Mouse (Mus musculus) macrophage (primary cell): ENCODE measurements around the gene Clcn2. TPM values are rescaled to one million over a fixed set of nuclear protein-coding genes. Genes with fewer than 3 reads are reported as not detected.
"Not testable (repeated sequence)": the region's sequence is repeated elsewhere in the genome, so short reads cannot be mapped to it uniquely, and the experiment has no call there.

Source experiments
- H3K27ac ChIP-seq: fragments of 350-480 bp; formaldehyde crosslinking; 2 replicates; pipeline ENCODE4 v1.9.0; 2021
- H3K36me3 ChIP-seq: fragments of 350-480 bp; formaldehyde crosslinking; 2 replicates; pipeline ENCODE4 v1.9.0; 2021; ENCODE audit errors: inconsistent target
- H3K4me3 ChIP-seq: fragments of 350-480 bp; formaldehyde crosslinking; 2 replicates; pipeline ENCODE4 v1.9.0; 2021; ENCODE audit errors: inconsistent target
- H3K79me2 ChIP-seq: fragments of 350-480 bp; formaldehyde crosslinking; 2 replicates; pipeline ENCODE4 v1.9.0; 2021; ENCODE audit errors: inconsistent target
- WGBS: methylation state at CpG from one replicate; pipeline ENCODE4 v1.1.7; 2026; ENCODE audit warnings: inconsistent platforms; ENCODE audit not compliant: missing documents; 5-methylcytosine and 5-hydroxymethylcytosine counted together
- polyA plus RNA-seq: library from polyadenylated mRNA; stranded (reverse); fragments of 250-400 nt; gene quantifications from 3 replicates; pipeline ENCODE4 v1.2.4, GENCODE M21; 2018; ENCODE audit warnings: inconsistent platforms

The Clcn2 gene
- polyA plus RNA-seq, 1 experiment from 2014 or later: 0.11 TPM

DNA sequence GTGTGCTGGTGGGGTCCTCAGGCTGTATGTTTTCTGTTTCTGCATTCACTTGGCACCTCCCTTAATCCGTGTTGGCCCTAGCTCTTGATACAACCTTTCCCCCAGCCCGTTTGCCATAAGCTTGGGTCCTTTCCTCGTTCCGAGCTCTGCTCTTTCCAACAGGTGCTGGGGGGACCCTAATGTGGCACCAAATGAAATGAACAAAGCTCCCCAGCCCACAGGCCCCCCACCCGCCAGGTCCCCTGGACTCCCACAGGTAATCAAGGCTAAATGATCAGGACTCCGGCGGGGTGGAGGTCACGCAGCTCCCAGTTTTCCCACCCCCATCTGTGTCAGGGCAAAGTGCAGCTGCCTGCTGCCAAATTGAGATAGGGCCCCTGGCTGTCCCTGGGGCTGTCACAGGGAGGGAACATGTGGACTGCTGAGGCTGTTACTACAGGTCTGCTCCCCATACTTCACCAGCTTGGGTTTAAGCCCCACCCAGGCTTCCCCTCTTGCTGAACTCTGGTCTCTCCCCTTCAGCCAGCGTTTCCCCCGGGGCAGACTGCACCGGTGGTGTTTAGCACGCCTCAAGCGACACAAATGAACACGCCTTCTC, 43.7 kb downstream of the Clcn2 start:
- 8% methylated on average over 14 of the region's 14 CpGs for WGBS
- peak overlapping the region; percentile 52 for H3K27ac ChIP-seq

DNA sequence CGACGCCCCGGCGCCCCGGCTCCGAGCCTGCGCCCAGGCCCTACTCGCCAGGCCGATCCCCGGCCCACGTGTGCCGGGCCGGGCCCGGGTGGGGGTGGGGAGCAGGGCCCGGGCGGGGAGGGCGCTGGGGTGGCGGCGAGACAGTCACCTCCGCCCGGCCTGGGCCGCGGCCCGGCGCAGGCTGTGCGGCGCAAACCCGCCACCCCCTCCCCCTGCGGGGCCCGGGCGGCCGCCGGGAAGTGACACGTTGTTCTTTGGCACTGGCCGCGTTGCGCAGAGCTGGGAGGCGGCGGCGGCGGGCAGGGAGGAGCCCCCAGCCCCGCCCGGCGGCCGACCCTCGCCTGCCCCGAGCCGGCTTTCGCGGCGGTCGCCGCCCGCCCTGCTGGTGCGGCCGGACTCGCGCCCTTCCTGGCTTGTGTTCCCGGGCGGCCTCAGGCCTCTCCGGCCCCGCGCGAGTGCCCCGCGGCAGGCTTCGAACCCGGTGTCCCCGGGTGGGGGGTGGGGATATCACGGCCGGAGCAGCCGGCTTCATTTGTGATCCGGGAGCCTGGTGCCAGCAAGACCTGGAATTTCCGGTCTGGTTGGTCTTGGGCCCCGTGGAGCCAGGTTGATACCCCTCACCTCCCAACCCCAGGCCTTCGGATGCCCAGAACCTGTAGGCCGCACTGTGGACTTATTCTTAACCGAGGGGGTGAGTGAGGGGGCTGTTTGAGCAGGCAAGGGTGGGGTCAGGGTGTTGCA, 44.4 kb downstream of the Clcn2 start:
- Histone ChIP-seq H3K4me3 (peak overlapping the region; percentile 88), H3K79me2 (peaks cover 49% of the 10 kb centered on the region), H3K36me3 (peaks cover 16% of the 10 kb centered on the region), H3K27ac (peak overlapping the region; percentile 52)
- under 1% methylated on average over 49 of the region's 78 CpGs for WGBS

More for the DNA sequence above, 43.7 kb downstream of the Clcn2 start:
- Histone ChIP-seq H3K79me2 (peaks cover 56% of the 10 kb centered on the region), H3K4me3 (peak overlapping the region; percentile 88), H3K36me3 (peaks cover 19% of the 10 kb centered on the region)

DNA sequence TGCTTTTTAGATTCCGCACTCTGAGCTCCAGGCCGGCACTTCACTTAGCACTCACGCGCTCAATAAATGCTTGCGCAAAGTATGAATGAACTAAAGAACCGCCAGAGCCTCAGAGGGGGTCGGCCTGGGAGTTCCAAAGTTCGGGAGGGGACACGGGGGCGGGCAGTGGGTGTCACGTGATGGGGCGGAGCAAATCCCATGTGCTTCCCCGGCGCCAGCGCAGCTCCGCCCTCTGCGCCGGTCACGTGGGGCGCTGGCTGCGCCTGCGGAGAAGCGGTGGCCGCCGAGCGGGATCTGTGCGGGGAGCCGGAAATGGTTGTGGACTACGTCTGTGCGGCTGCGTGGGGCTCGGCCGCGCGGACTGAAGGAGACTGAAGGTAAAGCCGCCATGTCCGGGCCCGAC, 45.0 kb downstream of the Clcn2 start:
- peak overlapping the region; percentile 61 for H3K27ac ChIP-seq
- peak overlapping the region; percentile 25; the same call in 1 of the 2 replicates for H3K4me3 ChIP-seq
- WGBS: under 1% methylated on average over 38 of the region's 38 CpGs
- peaks cover 16% of the 10 kb centered on the region for H3K36me3 ChIP-seq
- peaks cover 43% of the 10 kb centered on the region for H3K79me2 ChIP-seq

DNA sequence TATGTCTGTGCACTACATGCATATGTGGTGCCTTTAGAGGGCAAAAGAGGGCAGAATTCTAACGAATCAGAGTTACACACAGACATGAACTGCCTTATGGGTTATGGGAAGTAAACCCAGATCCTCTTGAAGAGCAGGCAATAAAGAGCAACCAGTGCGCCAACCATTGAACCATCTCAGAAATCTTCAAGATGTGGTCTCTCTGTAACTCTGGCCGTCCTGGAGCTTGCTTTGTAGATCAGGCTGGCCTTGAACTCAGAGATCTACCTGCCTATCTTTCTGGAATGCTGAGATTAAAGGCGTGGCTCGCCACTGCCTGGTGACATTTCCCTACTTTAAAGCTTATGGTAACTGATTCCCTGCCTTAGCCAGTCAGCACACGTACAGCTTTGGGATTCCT, 45.7 kb downstream of the Clcn2 start:
- H3K27ac ChIP-seq: peak overlapping the region; percentile 61
- H3K4me3 ChIP-seq: peak overlapping the region; percentile 25; the same call in 1 of the 2 replicates
- H3K36me3 ChIP-seq: peaks cover 16% of the 10 kb centered on the region
- 15% methylated on average over 6 of the region's 6 CpGs for WGBS
- peaks cover 37% of the 10 kb centered on the region for H3K79me2 ChIP-seq

DNA sequence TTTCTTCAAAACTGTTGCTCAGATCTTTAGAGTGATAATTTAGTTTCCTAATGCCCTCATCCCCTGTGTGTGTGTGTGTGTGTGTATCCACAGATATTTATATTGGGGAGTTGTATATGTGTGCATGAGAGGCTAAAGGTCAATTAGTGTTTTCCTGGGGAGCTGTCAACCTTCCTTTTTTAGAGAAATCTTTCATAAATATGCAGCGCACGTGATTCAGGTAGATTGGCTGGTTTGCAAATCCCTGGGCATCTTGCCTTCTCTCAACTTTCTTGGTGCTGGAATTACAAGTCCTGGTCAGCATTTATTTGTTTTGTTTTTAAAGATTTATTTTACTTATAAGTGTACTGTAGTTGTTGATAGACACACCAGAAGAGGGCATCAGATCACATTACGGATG, 47.3 kb downstream of the Clcn2 start:
- Histone ChIP-seq H3K36me3 (peaks cover 2% of the 10 kb centered on the region), H3K4me3 (no peak overlapping the region)
- WGBS: 95% methylated on average over 3 of the region's 3 CpGs

DNA sequence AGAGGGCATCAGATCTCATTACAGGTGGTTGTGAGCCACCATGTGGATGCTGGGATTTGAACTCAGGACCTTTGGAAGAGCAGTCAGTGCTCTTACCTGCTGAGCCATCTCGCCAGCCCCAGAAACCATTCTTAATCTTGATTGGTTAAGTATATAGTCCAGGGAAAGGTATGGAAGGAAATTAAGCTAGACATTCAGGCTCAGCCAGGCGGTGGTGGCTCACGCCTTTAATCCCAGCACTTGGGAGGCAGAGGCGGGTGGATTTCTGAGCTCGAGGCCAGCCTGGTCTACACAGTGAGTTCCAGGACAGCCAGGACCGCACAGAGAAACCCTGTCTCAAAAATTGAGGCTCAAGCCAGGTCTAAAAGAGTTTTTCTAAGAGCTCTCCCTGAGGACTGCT, 49.5 kb downstream of the Clcn2 start, which contains the start of gene Eif4g1:
Gene Eif4g1 (plus strand): TSS at position 301 of the 400 bp plus-strand sequence.
- H3K36me3 ChIP-seq, H3K27ac ChIP-seq, H3K79me2 ChIP-seq, H3K4me3 ChIP-seq: not testable (repeated sequence)
- 91% methylated on average over 3 of the region's 6 CpGs for WGBS

More for the DNA sequence above, 47.3 kb downstream of the Clcn2 start:
- Histone ChIP-seq H3K27ac (no peak overlapping the region), H3K79me2 (peaks cover 21% of the 10 kb centered on the region)

DNA sequence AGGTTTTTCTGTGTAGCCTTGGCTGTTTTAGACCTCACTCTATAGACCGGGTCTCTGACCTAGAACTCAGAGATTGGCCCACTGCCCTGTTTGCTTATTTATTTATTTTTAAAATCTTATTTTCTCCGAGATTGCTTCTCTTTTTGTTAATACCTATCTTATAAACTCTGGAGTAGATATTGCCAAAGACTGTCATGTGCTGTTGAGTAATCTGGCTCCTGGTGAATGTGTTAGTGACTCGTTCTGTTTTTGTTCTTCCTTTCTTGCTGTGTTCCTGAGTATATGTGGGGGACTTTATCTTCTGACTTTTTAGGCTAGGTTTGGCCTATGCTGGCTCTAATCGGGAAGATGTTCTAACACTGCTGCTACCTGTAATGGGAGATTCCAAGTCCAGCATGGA, 59.9 kb downstream of the Clcn2 start:
- H3K27ac ChIP-seq: peak overlapping the region; percentile 59
- no peak overlapping the region for H3K4me3 ChIP-seq
- 61% methylated on average over 4 of the region's 4 CpGs for WGBS

DNA sequence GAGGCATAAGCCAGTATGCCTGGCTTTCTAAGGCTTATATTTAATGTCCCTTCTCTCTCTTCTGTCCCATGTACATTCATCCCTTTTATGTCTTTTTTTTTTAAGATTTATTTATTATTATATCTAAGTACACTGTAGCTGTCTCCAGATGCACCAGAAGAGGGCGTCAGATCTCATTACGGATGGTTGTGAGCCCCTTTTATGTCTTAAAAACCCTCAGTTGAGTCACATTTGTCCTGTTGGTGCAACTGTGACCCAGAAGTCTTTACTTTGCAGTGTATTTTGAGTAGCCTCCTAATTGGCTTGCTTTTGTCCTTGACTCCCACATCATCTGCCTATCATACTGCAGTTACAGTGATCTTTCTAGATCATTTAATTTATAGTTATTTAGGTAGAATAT, 64.2 kb downstream of the Clcn2 start:
- Histone ChIP-seq H3K4me3 (no peak overlapping the region), H3K27ac (no peak overlapping the region), H3K79me2 (peaks cover 32% of the 10 kb centered on the region), H3K36me3 (peaks cover 34% of the 10 kb centered on the region)
- 54% methylated on average over 2 of the region's 2 CpGs for WGBS

More for the DNA sequence above, 59.9 kb downstream of the Clcn2 start:
- H3K79me2 ChIP-seq: peaks cover 21% of the 10 kb centered on the region
- H3K36me3 ChIP-seq: peaks cover 76% of the 10 kb centered on the region

Other genes starting within 250 kb of the Clcn2 start
- 25.2 to 45.4 TPM (median 30.4 TPM) in 3 replicates for gene Eif2b5, start 218.9 kb downstream of the Clcn2 start, polyA plus RNA-seq
- 10.4 to 15.3 TPM (median 12.1 TPM) in 3 replicates for gene Dvl3, start 200.8 kb downstream of the Clcn2 start, polyA plus RNA-seq
- 675 to 1,015 TPM (median 722 TPM) in 3 replicates for gene Ap2m1, start 182.3 kb downstream of the Clcn2 start, polyA plus RNA-seq
- 27.6 to 31.0 TPM (median 28.9 TPM) in 3 replicates for gene Abcf3, start 169.2 kb downstream of the Clcn2 start, polyA plus RNA-seq
- not detected in 3 replicates for gene Vwa5b2, start 128.3 kb downstream of the Clcn2 start, polyA plus RNA-seq
- gene Eef1akmt4, start 106.2 kb downstream of the Clcn2 start, polyA plus RNA-seq: 3.9 to 18.7 TPM (median 11.9 TPM) in 3 replicates
- gene Gm49333, start 106.1 kb downstream of the Clcn2 start, polyA plus RNA-seq: not detected in 3 replicates
- gene Alg3, start 106.0 kb downstream of the Clcn2 start, polyA plus RNA-seq: 10.2 to 25.1 TPM (median 22.1 TPM) in 3 replicates
- 1.3 to 3.7 TPM (median 2.1 TPM) in 3 replicates for gene Camk2n2, start 96.5 kb downstream of the Clcn2 start, polyA plus RNA-seq
- gene Ece2, start 87.9 kb downstream of the Clcn2 start, polyA plus RNA-seq: 0.09 to 0.20 TPM in 2 of 3 replicates, not detected in the other
- 143 to 206 TPM (median 205 TPM) in 3 replicates for gene Psmd2, start 66.1 kb downstream of the Clcn2 start, polyA plus RNA-seq
- gene Eif4g1, start 49.4 kb downstream of the Clcn2 start, polyA plus RNA-seq: 125 to 210 TPM (median 165 TPM) in 3 replicates
- 0.22 to 1.6 TPM (median 0.63 TPM) in 3 replicates for gene Fam131a, start 24.5 kb downstream of the Clcn2 start, polyA plus RNA-seq
- 5.2 to 20.4 TPM (median 12.3 TPM) in 3 replicates for gene Polr2h, start 81 bp downstream of the Clcn2 start, polyA plus RNA-seq
- not detected in 3 replicates for gene Chrd, start 15.4 kb upstream of the Clcn2 start, polyA plus RNA-seq
- gene Thpo, start 16.8 kb upstream of the Clcn2 start, polyA plus RNA-seq: not detected in 3 replicates